Mouse (Mus musculus) heart, postnatal 0 days (tissue): ENCODE measurements around the gene Ak9. TPM values are rescaled to one million over a fixed set of nuclear protein-coding genes. Genes with fewer than 3 reads are reported as not detected.

Experiments
- ATAC-seq: fragments of 200-750 bp; cut with Nextera tagmentation; 2 replicates; pipeline ENCODE4 v1.8.0; 2017; ENCODE audit warnings: low read depth, moderate number of reproducible peaks, moderate library complexity; ENCODE audit not compliant: insufficient read depth
- DNase-seq: peaks from one replicate; pipeline ENCODE4 v3.0.0-alpha.2; 2016; ENCODE audit warnings: low spot score
- H3K27ac ChIP-seq: fragments of 300-500 bp; sonication (generic); 2 replicates; pipeline ENCODE4 v1.5.1; 2014; ENCODE audit warnings: low read depth, mild to moderate bottlenecking
- H3K27me3 ChIP-seq: fragments of 300-500 bp; sonication (generic); 2 replicates; pipeline ENCODE4 v1.6.1; 2014; ENCODE audit warnings: low read length, mixed read lengths; ENCODE audit not compliant: control insufficient read depth, insufficient read depth
- H3K36me3 ChIP-seq: fragments of 300-500 bp; sonication (generic); replicated peaks from 2 replicates; pipeline ENCODE4 v1.6.1; 2014; ENCODE audit warnings: low read length, mixed read lengths; ENCODE audit not compliant: control insufficient read depth, insufficient read depth
- H3K4me1 ChIP-seq: fragments of 300-500 bp; sonication (generic); 2 replicates; pipeline ENCODE4 v1.6.1; 2014; ENCODE audit warnings: antibody characterized with exemption; ENCODE audit not compliant: control insufficient read depth, insufficient read depth
- H3K4me2 ChIP-seq: fragments of 300-500 bp; sonication (generic); 2 replicates; pipeline ENCODE4 v1.6.1; 2014; ENCODE audit warnings: low read depth, mild to moderate bottlenecking, low read length, moderate library complexity
- H3K4me3 ChIP-seq: fragments of 300-500 bp; sonication (generic); 2 replicates; pipeline ENCODE4 v1.5.1; 2014; ENCODE audit warnings: low read depth, low read length
- H3K9ac ChIP-seq: fragments of 300-500 bp; sonication (generic); replicated peaks from 2 replicates; pipeline ENCODE4 v1.6.1; 2014; ENCODE audit warnings: low read depth, low read length, mixed read lengths
- H3K9me3 ChIP-seq: fragments of 300-500 bp; sonication (generic); replicated peaks from 2 replicates; pipeline ENCODE4 v1.6.1; 2016; ENCODE audit warnings: low read length; ENCODE audit not compliant: control insufficient read depth
- CTCF ChIP-seq: IDR thresholded peaks from 2 replicates; pipeline ENCODE4 v1.5.1; 2016; ENCODE audit warnings: antibody characterized with exemption, control low read depth, low read depth
- EP300 ChIP-seq: IDR thresholded peaks from 2 replicates; pipeline ENCODE4 v1.6.1; 2016; ENCODE audit warnings: antibody characterized with exemption, low read depth
- WGBS: fragments of 180-500 bp; shearing (Covaris S2); extraction: QIAGEN DNeasy Blood & Tissue Kit; methylation state at CpG from one replicate; pipeline ENCODE4 v1.1.7; 2014; 5-methylcytosine and 5-hydroxymethylcytosine counted together
- polyA plus RNA-seq: library from polyadenylated mRNA; unstranded; fragments of >200 nt; fragmentation: Nextera tagmentation; extraction: Ambion mirVana; gene quantifications from 2 replicates; pipeline ENCODE4 v1.2.1, GENCODE M21; 2015
- total RNA-seq: library from RNA; depleted of rRNA; stranded (reverse); fragments of >200 nt; gene quantifications from 2 replicates; pipeline ENCODE4 v1.2.3, GENCODE M21; 2014; ENCODE audit warnings: low replicate concordance

Ak9 gene
- total and polyA plus RNA-seq, 2 experiments from 2014 or later, result 0.23 to 0.29 TPM

DNA sequence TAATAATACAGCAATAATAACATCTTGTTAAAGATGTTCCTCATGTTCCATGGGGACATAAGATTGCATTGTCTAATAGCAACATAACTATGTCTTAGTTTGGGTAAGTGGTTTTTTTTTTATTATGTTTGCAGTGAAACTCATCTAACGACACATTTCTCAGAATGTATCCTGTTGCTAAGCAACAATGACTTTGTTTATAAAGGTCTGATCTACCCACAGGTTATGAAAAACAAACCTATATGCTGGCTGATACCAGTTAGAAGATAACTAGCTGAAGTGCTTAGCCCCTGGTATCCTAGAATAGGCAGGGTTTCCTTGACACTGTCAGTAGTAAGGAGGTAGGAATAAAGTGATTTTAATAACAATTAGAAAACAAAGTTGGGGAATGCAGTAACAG, 15.7 kb upstream of the Ak9 start:
- H3K27me3 ChIP-seq, result no peaks in the 10 kb centered on the region
- peaks cover 11% of the 10 kb centered on the region for H3K4me1 ChIP-seq
- ATAC-seq (no peak), DNase-seq (no peak)
- no peak overlapping the region for H3K4me2 ChIP-seq
- H3K9me3 ChIP-seq, result no peaks in the 10 kb centered on the region
- no peak overlapping the region for H3K27ac ChIP-seq
- 49% methylated on average over 1 of the region's 1 CpGs for WGBS
- no peak overlapping the region for H3K4me3 ChIP-seq
- no peak overlapping the region for H3K9ac ChIP-seq
- TF ChIP-seq CTCF, result no peak
- TF ChIP-seq EP300, result no peak
- peaks cover 24% of the 10 kb centered on the region for H3K36me3 ChIP-seq

DNA sequence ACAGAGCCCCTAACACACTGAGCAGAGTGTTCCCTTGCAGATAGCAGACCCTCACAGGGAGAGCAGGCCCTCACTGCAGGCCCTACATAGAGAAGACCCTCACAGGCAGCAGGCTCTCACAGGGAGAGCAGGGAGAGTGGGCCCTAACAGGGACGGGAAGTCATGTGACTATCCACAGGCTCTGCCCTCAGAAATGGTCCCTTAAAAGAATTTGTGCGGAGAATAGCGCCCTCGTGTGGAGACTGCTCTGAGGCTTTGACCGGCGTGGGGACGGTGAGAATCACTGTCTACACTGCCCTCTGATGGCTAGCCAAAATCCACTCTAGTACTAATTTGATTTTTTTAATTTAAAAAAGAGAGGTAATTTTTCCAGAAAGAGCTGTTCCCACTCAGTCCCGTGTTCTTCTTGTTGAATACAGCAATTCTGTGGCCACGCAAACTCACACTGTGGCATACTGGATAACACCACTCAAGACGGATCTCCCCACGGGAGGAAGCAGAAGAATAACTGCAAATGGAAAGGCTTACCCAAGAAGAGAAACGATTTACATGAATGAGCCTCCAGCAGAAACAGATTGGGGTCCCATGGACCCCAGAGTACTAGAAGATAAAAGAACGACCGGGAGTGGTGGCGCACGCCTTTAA, 14.9 kb upstream of the Ak9 start:
- Histone ChIP-seq H3K4me2 (0 out of 2 replicates have a peak overlapping the region, but pooled peaks have one; percentile 10), H3K27ac (no peak overlapping the region), H3K36me3 (peaks cover 16% of the 10 kb centered on the region), H3K9ac (no peak overlapping the region), H3K9me3 (no peaks in the 10 kb centered on the region), H3K4me1 (peaks cover 17% of the 10 kb centered on the region), H3K4me3 (no peak overlapping the region), H3K27me3 (no peaks in the 10 kb centered on the region)
- 40% methylated on average over 16 of the region's 16 CpGs for WGBS
- DNase-seq, result peak; percentile 85
- peak; percentile 92 for TF ChIP-seq CTCF
- TF ChIP-seq EP300, result no peak
- ATAC-seq, result peak; percentile 62

DNA sequence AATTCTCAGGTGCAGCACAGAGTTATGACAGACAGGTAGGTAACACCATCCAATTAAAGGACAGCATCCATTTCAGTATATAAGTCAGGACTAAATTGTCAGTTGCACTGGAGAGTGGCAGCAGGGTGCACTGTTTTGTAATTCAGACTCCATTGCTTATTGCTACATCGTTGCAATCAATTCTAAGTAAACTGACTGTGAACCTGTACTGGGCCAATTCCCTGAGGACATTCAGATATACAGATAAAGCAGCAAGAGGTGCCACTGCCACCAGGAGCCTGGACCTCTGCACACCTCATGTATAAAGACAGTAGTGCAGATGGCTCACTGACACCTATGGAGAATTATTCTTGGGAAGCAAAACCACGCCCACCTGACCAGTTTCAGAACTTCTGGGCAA, 12.8 kb upstream of the Ak9 start:
- DNase-seq, result no peak
- Histone ChIP-seq H3K36me3 (no peaks in the 10 kb centered on the region), H3K4me3 (no peak overlapping the region), H3K4me1 (peaks cover 30% of the 10 kb centered on the region), H3K4me2 (no peak overlapping the region), H3K27me3 (no peaks in the 10 kb centered on the region), H3K27ac (no peak overlapping the region), H3K9me3 (no peaks in the 10 kb centered on the region), H3K9ac (no peak overlapping the region)
- TF ChIP-seq EP300, result no peak
- no peak for TF ChIP-seq CTCF
- 78% methylated on average over 2 of the region's 2 CpGs for WGBS
- ATAC-seq, result no peak

DNA sequence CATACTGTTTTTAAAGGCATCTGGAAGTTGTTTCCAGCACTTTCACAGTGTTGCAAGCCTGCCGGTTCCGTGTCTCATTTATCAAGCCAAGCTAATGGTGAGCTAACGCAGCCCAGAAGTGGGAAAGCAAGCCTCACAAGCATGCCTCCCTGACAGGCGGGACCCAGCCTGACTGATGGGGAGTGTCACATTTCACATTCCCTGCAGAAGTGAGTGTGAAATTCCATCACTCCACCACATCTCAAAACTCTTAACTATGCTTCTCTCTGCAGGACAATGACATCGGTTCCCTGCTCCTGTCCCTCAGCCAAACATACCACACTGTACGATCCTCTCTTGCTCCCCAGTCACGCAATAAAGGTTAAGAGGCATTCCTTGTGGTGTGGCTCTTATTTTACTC, 10.8 kb upstream of the Ak9 start:
- no peaks in the 10 kb centered on the region for H3K27me3 ChIP-seq
- peak; percentile 95 for DNase-seq
- WGBS, result 4% methylated on average over 7 of the region's 7 CpGs
- H3K4me2 ChIP-seq, result peak overlapping the region; percentile 44
- peak overlapping the region; percentile 15 for H3K4me3 ChIP-seq
- peak; percentile 92 for ATAC-seq
- H3K36me3 ChIP-seq, result no peaks in the 10 kb centered on the region
- no peak for TF ChIP-seq CTCF
- TF ChIP-seq EP300, result peak; percentile 89
- H3K4me1 ChIP-seq, result peaks cover 30% of the 10 kb centered on the region
- H3K27ac ChIP-seq, result peak overlapping the region; percentile 97
- H3K9me3 ChIP-seq, result no peaks in the 10 kb centered on the region
- peak overlapping the region; percentile 35; the same call in 1 of the 2 replicates for H3K9ac ChIP-seq

DNA sequence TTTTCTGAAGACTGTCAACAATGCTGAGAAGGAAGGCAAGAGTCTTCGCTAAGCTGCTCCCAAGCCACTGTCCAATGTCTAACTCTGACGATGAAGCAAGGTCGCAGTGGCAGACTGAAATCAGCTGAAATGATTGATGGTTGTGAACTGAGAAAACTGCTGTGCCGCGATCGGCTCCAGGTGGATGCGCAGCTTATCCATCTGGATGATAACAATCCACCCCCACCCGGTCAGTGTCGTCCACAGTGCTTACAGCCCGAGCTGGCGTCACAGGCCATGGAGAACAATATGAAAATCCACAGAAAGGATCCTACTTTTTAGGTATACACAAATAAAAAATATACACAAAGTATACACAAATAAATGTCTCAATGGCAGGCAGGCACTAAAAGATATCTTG, 9.0 kb upstream of the Ak9 start:
- Histone ChIP-seq H3K9ac (peak overlapping the region; percentile 20; the same call in 1 of the 2 replicates), H3K4me2 (peak overlapping the region; percentile 33; the same call in 1 of the 2 replicates), H3K27me3 (no peaks in the 10 kb centered on the region), H3K36me3 (no peaks in the 10 kb centered on the region), H3K4me1 (peaks cover 29% of the 10 kb centered on the region), H3K9me3 (no peaks in the 10 kb centered on the region), H3K27ac (peak overlapping the region; percentile 97), H3K4me3 (no peak overlapping the region)
- WGBS, result 51% methylated on average over 11 of the region's 11 CpGs
- DNase-seq (no peak), ATAC-seq (no peak)
- no peak for TF ChIP-seq EP300
- TF ChIP-seq CTCF, result no peak

DNA sequence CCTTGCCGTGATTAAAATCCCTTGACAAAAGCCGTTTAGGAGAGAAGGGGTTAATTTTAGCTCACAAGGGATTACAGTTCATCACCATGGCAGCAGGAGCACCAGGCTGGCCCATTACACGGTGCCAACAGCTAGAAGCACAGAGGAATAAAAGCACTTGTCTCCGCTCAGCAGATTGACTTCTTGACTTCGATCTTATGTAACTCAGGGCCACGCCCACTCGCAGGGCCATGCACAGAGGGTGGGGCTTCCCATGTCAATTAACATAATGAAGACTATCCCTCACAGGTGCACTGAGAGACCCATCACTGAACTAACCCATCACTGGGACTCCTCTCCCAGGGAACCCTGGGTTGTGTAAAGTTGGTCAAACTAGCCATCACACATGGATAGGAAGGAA, 8.6 kb upstream of the Ak9 start:
- H3K36me3 ChIP-seq, result no peaks in the 10 kb centered on the region
- H3K4me2 ChIP-seq, result peak overlapping the region; percentile 33; the same call in 1 of the 2 replicates
- ATAC-seq, result no peak
- DNase-seq, result no peak
- TF ChIP-seq CTCF, result no peak
- TF ChIP-seq EP300, result no peak
- H3K9ac ChIP-seq, result no peak overlapping the region
- peak overlapping the region; percentile 97 for H3K27ac ChIP-seq
- H3K9me3 ChIP-seq, result no peaks in the 10 kb centered on the region
- no peak overlapping the region for H3K4me3 ChIP-seq
- 28% methylated on average over 7 of the region's 7 CpGs for WGBS
- H3K27me3 ChIP-seq, result no peaks in the 10 kb centered on the region
- H3K4me1 ChIP-seq, result peaks cover 33% of the 10 kb centered on the region
